In the genomic region with DNA sequence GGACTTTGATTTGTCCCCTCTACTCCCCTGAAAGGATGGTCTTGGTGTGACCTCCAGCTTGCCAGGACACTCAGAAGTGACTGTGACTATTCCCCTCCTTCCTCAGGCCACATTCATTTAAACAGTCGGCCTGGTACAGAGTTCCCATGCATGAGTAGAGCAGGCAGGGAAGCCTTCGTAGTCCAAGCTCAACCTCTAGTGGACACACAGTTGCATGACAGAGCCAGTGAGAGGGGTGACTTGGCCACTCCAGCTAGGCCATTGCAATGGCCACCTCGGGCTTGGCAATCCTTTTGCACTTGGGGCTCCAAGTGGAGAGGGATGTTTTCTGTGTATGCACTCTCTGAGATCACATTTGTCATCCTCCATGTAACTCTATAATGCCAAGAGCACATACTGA, we compare ENCODE assay signal across 9 mouse cellular contexts.
DNase-seq lines count a peak whose midpoint lies in the region; ATAC-seq and TF ChIP-seq lines count a peak whose summit lies in the region.
"Had no signal": no experiment of that assay in that cellular context is flagged by ENCODE, and none has a peak within 500 bp of the region (broad histone marks: within the 10 kb centered on the region; RNA-seq: fewer than 3 reads in every experiment).

No protein-coding gene starts in this region.

- H3K4me1 ChIP-seq in forebrain, postnatal 0 days (ENCODE audit: insufficient read depth): no peaks in the 10 kb centered on the region
- 0 out of 2 replicates have a peak, but pooled peaks cover 2% of the 10 kb centered on the region for H3K4me1 ChIP-seq in forebrain, embryonic 15.5 days

- H3K36me3 ChIP-seq in forebrain, postnatal 0 days (ENCODE audit: insufficient read depth): peaks cover 11% of the 10 kb centered on the region; the same call in 1 of the 2 replicates
- H3K36me3 ChIP-seq in forebrain, embryonic 15.5 days: no peaks in the 10 kb centered on the region

- no peak overlapping the region for H3K4me3 ChIP-seq in forebrain, postnatal 0 days (ENCODE audit: low read depth, low read length)
- H3K4me3 ChIP-seq in forebrain, embryonic 15.5 days: no peak overlapping the region
- no peak overlapping the region for H3K4me3 ChIP-seq in layer of hippocampus, adult 2 months

- H3K9me3 ChIP-seq in forebrain, postnatal 0 days (ENCODE audit: low read length): no peaks in the 10 kb centered on the region
- H3K9me3 ChIP-seq in forebrain, embryonic 15.5 days: no peaks in the 10 kb centered on the region

- H3K9ac ChIP-seq in forebrain, postnatal 0 days: no peak overlapping the region
- H3K9ac ChIP-seq in forebrain, embryonic 15.5 days (replicated peaks): no peak overlapping the region

- H3K27ac ChIP-seq in forebrain, postnatal 0 days (ENCODE audit: low read depth, low read length): no peak overlapping the region
- no peak overlapping the region for H3K27ac ChIP-seq in forebrain, embryonic 15.5 days (replicated peaks)
- no peak overlapping the region for H3K27ac ChIP-seq in layer of hippocampus, adult 2 months

- no peaks in the 10 kb centered on the region for H3K27me3 ChIP-seq in forebrain, postnatal 0 days (ENCODE audit: insufficient read depth, low read length)
- H3K27me3 ChIP-seq in forebrain, embryonic 15.5 days: no peaks in the 10 kb centered on the region

- no peak for DNase-seq in forebrain, postnatal 0 days
- DNase-seq in layer of hippocampus, adult 2 months (ENCODE audit: low spot score in 2 of 2): no peak
- no peak for DNase-seq in layer of hippocampus, postnatal 25 days (ENCODE audit: extremely low spot score in 1 of 2, low spot score in 1 of 2)
- DNase-seq in Muller cell, postnatal 12 days (ENCODE audit: inconsistent ontology term): peak; percentile 26
- peak; percentile 48 for DNase-seq in gastrocnemius, postnatal 25 days
- no peak for DNase-seq in layer of hippocampus, adult 18-20 months (ENCODE audit: low spot score in 2 of 2)
- no peak for DNase-seq in left cerebral cortex, adult 9 months (ENCODE audit: low spot score in 2 of 2)
- DNase-seq: heart, adult 11 months had no signal

- ATAC-seq in forebrain, postnatal 0 days: no peak
- no peak for ATAC-seq in forebrain, embryonic 15.5 days (replicated peaks)

- H3K4me2 ChIP-seq in forebrain, postnatal 0 days (ENCODE audit: low read depth): no peak overlapping the region
- no peak overlapping the region for H3K4me2 ChIP-seq in forebrain, embryonic 15.5 days (replicated peaks)

- TF ChIP-seq CTCF in forebrain, postnatal 0 days (IDR thresholded peaks at IDR 0.05; ENCODE audit: low read depth): peak; percentile 60
- TF ChIP-seq CTCF in layer of hippocampus, adult 2 months (conservative IDR thresholded peaks at IDR 0.05): peak; percentile 68

- WGBS in forebrain, postnatal 0 days: 49% methylated on average over 3 of the region's 3 CpGs
- 56% methylated on average over 3 of the region's 3 CpGs for WGBS in forebrain, embryonic 15.5 days

Comparison
In these comparisons a context has a peak if more than half of its experiments do, and no peak if none do; other contexts are left out.
1. DNase-seq: peak in Muller cell, postnatal 12 days (single experiment) and gastrocnemius, postnatal 25 days (single experiment); none in forebrain, postnatal 0 days (single experiment), layer of hippocampus, adult 2 months (0 of 2), layer of hippocampus, postnatal 25 days (0 of 2), layer of hippocampus, adult 18-20 months (0 of 2) and left cerebral cortex, adult 9 months (0 of 2).